Mouse (Mus musculus) forebrain, embryonic 14.5 days (tissue): ENCODE data around the gene Slc25a33. TPM values are rescaled to one million over a fixed set of nuclear protein-coding genes. Genes with fewer than 3 reads are reported as not detected.

Experiments used
- ATAC-seq: fragments of 200-750 bp; cut with Nextera tagmentation; 2 replicates; pipeline ENCODE4 v1.8.0; 2017; ENCODE audit warnings: mild to moderate bottlenecking, moderate library complexity
- DNase-seq: peaks from one replicate; pipeline ENCODE4 v3.0.0-alpha.2; 2015; ENCODE audit warnings: low spot score
- H3K27ac ChIP-seq: fragments of 300-500 bp; sonication (generic); 2 replicates; pipeline ENCODE4 v1.5.1; 2014; ENCODE audit warnings: low read depth, mild to moderate bottlenecking, control low read depth, low read length, moderate library complexity
- H3K27me3 ChIP-seq: fragments of 300-500 bp; sonication (generic); replicated peaks from 2 replicates; pipeline ENCODE4 v1.6.1; 2014; ENCODE audit warnings: low read length, control low read depth, mixed read lengths; ENCODE audit not compliant: control insufficient read depth, insufficient read depth
- H3K36me3 ChIP-seq: fragments of 300-500 bp; sonication (generic); 2 replicates; pipeline ENCODE4 v1.6.1; 2014; ENCODE audit warnings: low read length, control low read depth; ENCODE audit not compliant: control insufficient read depth, insufficient read depth
- H3K4me1 ChIP-seq: fragments of 300-500 bp; sonication (generic); 2 replicates; pipeline ENCODE4 v1.6.1; 2014; ENCODE audit warnings: antibody characterized with exemption, low read length, control low read depth; ENCODE audit not compliant: control insufficient read depth, insufficient read depth
- H3K4me2 ChIP-seq: fragments of 300-500 bp; sonication (generic); 2 replicates; pipeline ENCODE4 v1.6.1; 2014; ENCODE audit warnings: mild to moderate bottlenecking, control low read depth, low read length
- H3K4me3 ChIP-seq: fragments of 300-500 bp; sonication (generic); 2 replicates; pipeline ENCODE4 v1.5.1; 2014; ENCODE audit warnings: low read depth, low read length, control low read depth
- H3K9ac ChIP-seq: fragments of 300-500 bp; sonication (generic); 2 replicates; pipeline ENCODE4 v1.6.1; 2014; ENCODE audit warnings: mild to moderate bottlenecking, low read length, control low read depth, moderate library complexity
- H3K9me3 ChIP-seq: fragments of 300-500 bp; sonication (generic); replicated peaks from 2 replicates; pipeline ENCODE4 v1.6.1; 2016; ENCODE audit warnings: low read length, control low read depth, mixed read lengths; ENCODE audit not compliant: control insufficient read depth
- WGBS: fragments of 180-500 bp; shearing (Covaris S2); extraction: QIAGEN DNeasy Blood & Tissue Kit; methylation state at CpG from one replicate; pipeline ENCODE4 v1.1.7; 2014; 5-methylcytosine and 5-hydroxymethylcytosine counted together
- polyA plus RNA-seq: library from polyadenylated mRNA; unstranded; fragments of >200 nt; fragmentation: Nextera tagmentation; extraction: Ambion mirVana; gene quantifications from 2 replicates; pipeline ENCODE4 v1.2.1, GENCODE M21; 2014

Gene Slc25a33
- polyA plus RNA-seq, 1 experiment from 2014 or later, result 20.4 TPM

GRCm38 (mm10) chr4:149798116-149798515, 24.0 kb upstream of the Slc25a33 start:
- H3K9me3 ChIP-seq, result no peaks in the 10 kb centered on the region
- H3K27ac ChIP-seq, result no peak overlapping the region
- WGBS, result 80% methylated on average over 2 of the region's 2 CpGs
- DNase-seq (no peak), ATAC-seq (no peak)
- no peak overlapping the region for H3K9ac ChIP-seq
- no peaks in the 10 kb centered on the region for H3K27me3 ChIP-seq
- no peaks in the 10 kb centered on the region for H3K36me3 ChIP-seq
- no peak overlapping the region for H3K4me3 ChIP-seq
- no peaks in the 10 kb centered on the region for H3K4me1 ChIP-seq
- H3K4me2 ChIP-seq, result no peak overlapping the region

GRCm38 (mm10) chr4:149797220-149797610, 23.1 kb upstream of the Slc25a33 start:
- no peak overlapping the region for H3K4me3 ChIP-seq
- H3K27me3 ChIP-seq, result no peaks in the 10 kb centered on the region
- ATAC-seq (no peak), DNase-seq (no peak)
- H3K4me1 ChIP-seq, result no peaks in the 10 kb centered on the region
- H3K4me2 ChIP-seq, result no peak overlapping the region
- no peak overlapping the region for H3K9ac ChIP-seq
- 64% methylated on average over 1 of the region's 1 CpGs for WGBS
- H3K36me3 ChIP-seq, result no peaks in the 10 kb centered on the region
- H3K9me3 ChIP-seq, result no peaks in the 10 kb centered on the region
- H3K27ac ChIP-seq, result no peak overlapping the region

- WGBS, result 73% methylated on average over 14 of the region's 14 CpGs
Measured at GRCm38 (mm10) chr4:149796567-149797219, 22.6 kb upstream of the Slc25a33 start.

GRCm38 (mm10) chr4:149794966-149795477, 20.9 kb upstream of the Slc25a33 start:
- no peaks in the 10 kb centered on the region for H3K27me3 ChIP-seq
- H3K9ac ChIP-seq, result no peak overlapping the region
- no peaks in the 10 kb centered on the region for H3K4me1 ChIP-seq
- H3K9me3 ChIP-seq, result no peaks in the 10 kb centered on the region
- H3K4me3 ChIP-seq, result no peak overlapping the region
- WGBS, result 88% methylated on average over 7 of the region's 7 CpGs
- no peak for DNase-seq
- H3K27ac ChIP-seq, result no peak overlapping the region
- H3K36me3 ChIP-seq, result no peaks in the 10 kb centered on the region
- H3K4me2 ChIP-seq, result no peak overlapping the region
- ATAC-seq, result no peak

More at GRCm38 (mm10) chr4:149796567-149797219, 22.6 kb upstream of the Slc25a33 start:
- DNase-seq, result no peak
- no peaks in the 10 kb centered on the region for H3K36me3 ChIP-seq
- H3K4me2 ChIP-seq, result no peak overlapping the region
- no peak overlapping the region for H3K27ac ChIP-seq
- H3K27me3 ChIP-seq, result no peaks in the 10 kb centered on the region
- H3K9ac ChIP-seq, result no peak overlapping the region
- no peak for ATAC-seq
- H3K9me3 ChIP-seq, result no peaks in the 10 kb centered on the region
- no peaks in the 10 kb centered on the region for H3K4me1 ChIP-seq
- H3K4me3 ChIP-seq, result no peak overlapping the region

- Histone ChIP-seq H3K4me2 (no peak overlapping the region), H3K27ac (no peak overlapping the region), H3K4me1 (no peaks in the 10 kb centered on the region), H3K4me3 (no peak overlapping the region), H3K9ac (no peak overlapping the region), H3K36me3 (no peaks in the 10 kb centered on the region), H3K9me3 (no peaks in the 10 kb centered on the region), H3K27me3 (no peaks in the 10 kb centered on the region)
- ATAC-seq, result no peak
- DNase-seq, result no peak
- 62% methylated on average over 8 of the region's 8 CpGs for WGBS
Measured at GRCm38 (mm10) chr4:149794010-149794338, 19.9 kb upstream of the Slc25a33 start.

- Histone ChIP-seq H3K9me3 (no peaks in the 10 kb centered on the region), H3K4me1 (no peaks in the 10 kb centered on the region), H3K9ac (no peak overlapping the region), H3K4me3 (no peak overlapping the region), H3K27me3 (no peaks in the 10 kb centered on the region), H3K4me2 (no peak overlapping the region), H3K27ac (no peak overlapping the region), H3K36me3 (no peaks in the 10 kb centered on the region)
- 50% methylated on average over 12 of the region's 13 CpGs for WGBS
- ATAC-seq (no peak), DNase-seq (no peak)
Measured at GRCm38 (mm10) chr4:149793156-149794009, 19.3 kb upstream of the Slc25a33 start.

- WGBS, result 80% methylated on average over 10 of the region's 10 CpGs
- no peak for ATAC-seq
Measured at GRCm38 (mm10) chr4:149792159-149792800, 18.2 kb upstream of the Slc25a33 start.

GRCm38 (mm10) chr4:149791470-149791869, 17.4 kb upstream of the Slc25a33 start:
- H3K27ac ChIP-seq, result no peak overlapping the region
- H3K4me3 ChIP-seq, result no peak overlapping the region
- ATAC-seq (no peak), DNase-seq (no peak)
- H3K9me3 ChIP-seq, result no peaks in the 10 kb centered on the region
- no peak overlapping the region for H3K9ac ChIP-seq
- H3K4me2 ChIP-seq, result no peak overlapping the region
- no peaks in the 10 kb centered on the region for H3K4me1 ChIP-seq
- WGBS, result 70% methylated on average over 4 of the region's 4 CpGs
- no peaks in the 10 kb centered on the region for H3K27me3 ChIP-seq
- no peaks in the 10 kb centered on the region for H3K36me3 ChIP-seq

More at GRCm38 (mm10) chr4:149792159-149792800, 18.2 kb upstream of the Slc25a33 start:
- no peak overlapping the region for H3K4me3 ChIP-seq
- DNase-seq, result no peak
- H3K9me3 ChIP-seq, result no peaks in the 10 kb centered on the region
- no peak overlapping the region for H3K4me2 ChIP-seq
- no peaks in the 10 kb centered on the region for H3K27me3 ChIP-seq
- H3K27ac ChIP-seq, result no peak overlapping the region
- no peaks in the 10 kb centered on the region for H3K36me3 ChIP-seq
- no peaks in the 10 kb centered on the region for H3K4me1 ChIP-seq
- H3K9ac ChIP-seq, result no peak overlapping the region
